Mouse (Mus musculus): ENCODE data around the gene Ubap2. TPM values are rescaled to one million over a fixed set of nuclear protein-coding genes. Genes with fewer than 3 reads are reported as not detected.

The Ubap2 gene
- polyA plus RNA-seq (2014; fragmentation: Illumina TruSeq; extraction: RNeasy Lipid Tissue Mini Kit (QIAGEN cat#74804); ENCODE audit: low read depth, low replicate concordance) = 43.2 TPM

GRCm38 (mm10) chr4:41274980-41275850 is at the start of gene Ubap2:
Gene Ubap2, minus strand, starts transcription at chr4:41275144.

DNA sequence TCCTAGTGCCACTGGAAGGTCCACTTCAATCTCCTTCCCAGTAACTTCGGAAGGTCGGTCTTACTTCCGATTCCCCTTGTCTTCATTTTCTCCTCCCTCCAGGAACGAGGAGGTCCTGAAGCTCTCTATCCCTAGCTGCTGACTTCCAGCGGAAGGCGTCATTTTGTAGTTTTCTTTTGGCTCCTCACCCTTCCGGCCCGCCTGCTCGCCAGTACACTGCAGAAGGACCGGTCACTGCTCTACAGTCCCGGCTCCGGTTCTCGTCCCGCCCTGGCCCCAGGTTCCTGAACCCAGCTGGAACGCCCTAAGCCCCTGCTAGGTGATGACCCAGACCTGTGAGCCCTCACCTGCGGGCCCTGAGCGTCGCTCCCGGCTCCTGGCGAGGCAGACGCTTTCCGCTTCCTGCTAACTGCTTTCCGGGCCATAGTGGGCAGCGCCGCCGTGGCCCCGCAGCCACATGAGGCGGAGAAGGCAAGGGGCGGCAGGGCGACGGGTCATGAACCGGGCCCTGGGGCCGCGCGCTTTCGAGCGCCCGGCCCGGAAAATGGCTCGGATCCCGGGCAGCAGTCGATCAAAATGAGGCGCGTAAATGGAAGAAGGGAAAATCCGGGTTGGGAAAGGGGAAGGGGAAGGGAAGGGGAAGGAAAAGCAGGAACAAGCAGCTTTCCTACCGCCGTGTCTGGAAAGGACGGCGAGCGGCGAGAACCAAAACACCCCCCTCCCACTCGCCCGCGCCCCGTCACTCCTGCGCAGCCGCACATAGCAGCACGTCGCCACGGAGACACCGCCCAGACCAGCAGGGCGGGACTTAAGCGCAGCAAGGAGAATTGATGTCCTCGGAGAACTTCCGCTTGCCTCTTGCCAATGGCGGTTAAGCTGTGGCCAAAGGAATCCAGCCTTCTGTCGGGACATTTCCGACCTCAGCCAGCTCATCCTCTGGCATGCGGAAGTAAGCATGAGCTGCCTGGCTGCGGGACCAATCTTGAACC is 39.5 kb upstream of the Ubap2 start, which contains the start of gene Dcaf12:
TSS of gene Dcaf12 (minus strand) at position 749 of the 989 bp plus-strand sequence.

Other genes starting within 250 kb of the Ubap2 start
- 0.60 TPM for gene Aqp7, start 227.0 kb downstream of the Ubap2 start, polyA plus RNA-seq (2014; fragmentation: Illumina TruSeq; extraction: RNeasy Lipid Tissue Mini Kit (QIAGEN cat#74804); ENCODE audit: low read depth, low replicate concordance)
- not detected for gene Aqp3, start 177.0 kb downstream of the Ubap2 start, polyA plus RNA-seq (2014; fragmentation: Illumina TruSeq; extraction: RNeasy Lipid Tissue Mini Kit (QIAGEN cat#74804); ENCODE audit: low read depth, low replicate concordance)
- 1.5 TPM for gene Nol6, start 150.7 kb downstream of the Ubap2 start, polyA plus RNA-seq (2014; fragmentation: Illumina TruSeq; extraction: RNeasy Lipid Tissue Mini Kit (QIAGEN cat#74804); ENCODE audit: low read depth, low replicate concordance)
- gene Ube2r2, start 139.4 kb downstream of the Ubap2 start, polyA plus RNA-seq (2014; fragmentation: Illumina TruSeq; extraction: RNeasy Lipid Tissue Mini Kit (QIAGEN cat#74804); ENCODE audit: low read depth, low replicate concordance) = 212 TPM
- gene Dcaf12, start 39.7 kb upstream of the Ubap2 start, polyA plus RNA-seq (2014; fragmentation: Illumina TruSeq; extraction: RNeasy Lipid Tissue Mini Kit (QIAGEN cat#74804); ENCODE audit: low read depth, low replicate concordance) = 35.3 TPM
- 56.7 TPM for gene Ubap1, start 73.9 kb upstream of the Ubap2 start, polyA plus RNA-seq (2014; fragmentation: Illumina TruSeq; extraction: RNeasy Lipid Tissue Mini Kit (QIAGEN cat#74804); ENCODE audit: low read depth, low replicate concordance)
- 3.0 TPM for gene Kif24, start 189.7 kb upstream of the Ubap2 start, polyA plus RNA-seq (2014; fragmentation: Illumina TruSeq; extraction: RNeasy Lipid Tissue Mini Kit (QIAGEN cat#74804); ENCODE audit: low read depth, low replicate concordance)
- gene Nudt2, start 190.0 kb upstream of the Ubap2 start, polyA plus RNA-seq (2014; fragmentation: Illumina TruSeq; extraction: RNeasy Lipid Tissue Mini Kit (QIAGEN cat#74804); ENCODE audit: low read depth, low replicate concordance) = 19.7 TPM
- 4.4 TPM for gene AI464131, start 227.9 kb upstream of the Ubap2 start, polyA plus RNA-seq (2014; fragmentation: Illumina TruSeq; extraction: RNeasy Lipid Tissue Mini Kit (QIAGEN cat#74804); ENCODE audit: low read depth, low replicate concordance)
- not detected for gene 1110017D15Rik, start 242.2 kb upstream of the Ubap2 start, polyA plus RNA-seq (2014; fragmentation: Illumina TruSeq; extraction: RNeasy Lipid Tissue Mini Kit (QIAGEN cat#74804); ENCODE audit: low read depth, low replicate concordance)

Data from sigmoid colon, adult 10 weeks (tissue).